Mouse (Mus musculus) stomach, adult 2 months (tissue): ENCODE measurements around the gene Ddr1. TPM values are rescaled to one million over a fixed set of nuclear protein-coding genes. Genes with fewer than 3 reads are reported as not detected.

ENCODE experiments used
- polyA plus RNA-seq: library from polyadenylated mRNA; depleted of rRNA; stranded (reverse); fragments of >200 nt; gene quantifications from 2 replicates; pipeline ENCODE4 v1.2.3, GENCODE M21; 2012; rRNA removed

Gene Ddr1
- 58.9 and 65.6 TPM in 2 replicates for polyA plus RNA-seq

DNA sequence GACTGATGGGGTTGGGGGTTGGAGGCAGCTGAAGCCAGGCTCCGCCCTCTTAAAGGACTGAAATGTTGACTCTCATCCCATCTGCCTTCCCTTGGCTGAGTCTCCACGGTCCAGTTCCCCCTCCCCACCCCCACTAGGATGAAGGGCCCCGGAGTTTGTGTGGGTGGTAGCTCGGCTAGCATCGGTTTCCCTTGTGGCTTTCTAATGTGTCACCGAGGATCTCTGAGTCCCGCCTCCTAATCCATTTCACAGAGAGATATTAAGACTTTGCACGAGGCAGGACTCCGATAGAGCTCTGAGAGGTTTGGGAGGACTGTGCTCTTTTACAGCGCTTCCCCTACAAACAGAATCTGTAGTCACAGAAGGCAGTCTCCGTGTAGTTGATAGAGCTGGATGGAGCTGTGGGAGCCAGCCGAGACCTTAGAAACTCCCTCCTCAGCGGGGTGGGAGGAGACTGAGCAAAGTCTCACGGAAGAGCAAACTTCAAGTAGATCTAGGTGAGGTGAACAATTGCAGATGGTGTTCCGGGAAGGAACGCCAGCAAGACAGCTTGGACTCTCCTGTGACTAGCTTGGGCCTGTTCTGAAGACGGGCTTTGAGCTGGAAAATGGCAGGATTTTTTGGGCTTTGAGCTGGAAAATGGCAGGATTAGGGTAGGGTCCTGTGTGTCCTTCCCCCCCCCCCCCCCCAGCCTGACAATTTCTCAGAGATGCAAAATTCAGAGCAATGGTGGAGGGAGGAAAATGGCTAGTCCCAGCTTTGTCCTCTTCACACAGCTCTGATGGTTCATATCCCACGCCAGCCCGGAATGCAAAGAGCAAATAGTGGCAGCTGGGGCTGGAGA, at the start of gene Ddr1:
Ddr1 (minus strand) TSS at position 1 of the 844 bp plus-strand sequence.

DNA sequence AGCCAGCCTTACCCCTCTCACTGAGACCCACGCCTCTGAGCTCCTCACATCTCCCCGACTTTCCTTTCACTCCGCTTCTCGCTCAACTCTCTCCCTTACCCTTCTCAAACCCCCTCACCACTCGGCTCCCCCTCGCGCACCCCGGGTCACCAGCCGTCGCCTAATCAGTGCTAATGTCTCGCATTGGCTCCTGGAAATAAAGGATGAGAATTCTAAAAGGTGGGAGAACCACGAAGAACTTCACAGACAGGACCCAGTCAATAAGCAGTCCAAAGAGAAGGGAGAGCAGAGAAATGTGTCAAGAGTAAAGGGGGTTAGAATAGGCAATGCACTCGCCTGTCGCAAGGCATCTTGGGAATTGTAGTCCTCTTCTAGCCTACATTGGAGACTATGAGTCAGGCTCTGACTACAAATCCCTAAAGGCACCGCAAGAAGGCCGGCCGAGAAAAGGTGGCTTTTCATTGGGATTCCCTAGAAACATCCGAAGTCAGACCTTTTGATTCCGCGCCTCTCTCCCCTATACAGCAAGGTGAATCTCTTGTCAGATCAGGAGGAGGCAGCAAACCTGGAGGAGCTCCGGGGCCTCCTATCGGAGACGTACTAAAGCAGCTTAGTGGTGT, 30.9 kb downstream of the Ddr1 start, which contains the start of gene Gtf2h4:
Gtf2h4 (minus strand) TSS at position 324 of the 620 bp plus-strand sequence.

DNA sequence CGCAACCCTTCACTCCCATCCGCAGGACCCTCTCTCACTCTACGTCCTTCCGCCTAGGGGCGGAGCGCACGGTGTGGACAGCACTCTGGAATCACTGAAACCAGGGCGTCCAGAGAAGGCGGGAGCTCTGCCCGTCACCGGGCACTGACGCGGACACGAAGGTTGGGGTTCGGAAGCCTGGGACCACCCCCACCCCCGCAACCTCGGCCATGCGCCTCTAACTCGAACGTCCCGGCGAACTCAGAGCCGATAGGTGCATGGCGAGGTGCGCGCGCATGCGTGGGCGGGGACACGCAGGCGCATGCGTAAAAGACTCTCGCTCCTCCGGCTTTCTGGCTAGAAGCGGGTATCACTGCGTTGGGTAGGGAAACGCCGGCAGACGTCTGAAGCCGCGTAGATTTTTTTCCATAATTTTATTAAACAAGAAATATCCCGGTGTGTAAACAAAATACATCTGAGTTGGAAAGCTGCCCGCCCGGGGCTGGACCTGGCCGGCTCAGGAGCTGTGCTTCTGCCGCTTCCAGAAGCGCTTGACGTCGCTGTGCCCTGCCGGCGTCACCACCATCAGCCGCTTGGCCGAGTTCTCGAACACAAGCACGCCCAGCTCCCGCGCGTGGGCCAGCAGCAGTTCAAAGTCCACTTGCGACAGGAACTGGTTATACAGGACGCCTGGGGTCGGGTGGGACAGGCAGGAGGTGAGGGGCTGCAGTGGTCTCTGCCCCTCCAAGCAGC, 36.9 kb downstream of the Ddr1 start, which contains the start of gene Vars2:
Vars2 (minus strand) TSS at position 259 of the 732 bp plus-strand sequence.

DNA sequence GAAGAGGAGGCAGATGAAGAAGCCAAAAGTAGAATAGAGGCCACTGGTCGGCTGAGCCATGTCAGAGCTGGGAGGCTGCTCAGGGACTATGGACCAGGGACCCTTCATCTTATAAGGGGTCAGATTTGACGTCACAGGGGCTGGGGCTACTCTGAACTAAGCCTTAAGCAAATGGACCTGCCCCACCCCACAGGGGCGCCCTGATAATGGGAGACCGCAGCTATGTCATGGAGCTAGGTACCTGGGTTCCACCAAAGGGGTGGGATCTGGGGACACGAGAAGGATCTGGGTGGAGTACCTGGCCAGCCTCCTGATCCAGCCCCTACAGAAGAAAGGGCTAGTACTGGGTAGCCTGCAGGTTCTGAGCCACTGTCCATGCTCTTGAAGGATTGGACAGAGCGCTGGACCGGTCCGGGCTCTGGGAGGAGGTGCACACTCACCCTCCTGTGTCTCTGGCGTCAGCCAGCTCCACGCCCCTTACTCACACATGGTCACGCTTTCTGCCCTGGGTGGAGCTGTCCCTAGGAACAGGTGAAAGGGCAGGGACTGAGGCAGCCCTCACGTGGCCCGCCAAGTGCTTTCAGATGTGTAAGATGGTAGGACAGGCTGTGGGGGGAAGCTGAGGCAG, 60.7 kb downstream of the Ddr1 start, which contains the start of gene Mucl3:
Mucl3 (minus strand) TSS at position 87 of the 628 bp plus-strand sequence.

Other genes starting within 250 kb of the Ddr1 start
- gene H2-Q10, start 234.5 kb downstream of the Ddr1 start, polyA plus RNA-seq, result 1.8 and 5.2 TPM in 2 replicates
- 0.09 TPM in 1 of 2 replicates, not detected in the other for gene Pou5f1, start 198.6 kb downstream of the Ddr1 start, polyA plus RNA-seq
- gene Tcf19, start 187.8 kb downstream of the Ddr1 start, polyA plus RNA-seq, result 9.1 and 9.6 TPM in 2 replicates
- 2.4 and 2.7 TPM in 2 replicates for gene Cchcr1, start 187.5 kb downstream of the Ddr1 start, polyA plus RNA-seq
- gene Psors1c2, start 171.4 kb downstream of the Ddr1 start, polyA plus RNA-seq, result 8.3 and 21.8 TPM in 2 replicates
- gene Cdsn, start 152.5 kb downstream of the Ddr1 start, polyA plus RNA-seq, result 28.3 and 67.5 TPM in 2 replicates
- 3.6 and 3.7 TPM in 2 replicates for gene 2300002M23Rik, start 137.2 kb downstream of the Ddr1 start, polyA plus RNA-seq
- 5.6 and 7.7 TPM in 2 replicates for gene Sfta2, start 103.1 kb downstream of the Ddr1 start, polyA plus RNA-seq
- 0.09 and 0.10 TPM in 2 replicates for gene Gm9573, start 78.0 kb downstream of the Ddr1 start, polyA plus RNA-seq
- gene Mucl3, start 60.9 kb downstream of the Ddr1 start, polyA plus RNA-seq, result 579 and 593 TPM in 2 replicates
- 68.1 and 72.0 TPM in 2 replicates for gene Vars2, start 37.0 kb downstream of the Ddr1 start, polyA plus RNA-seq
- gene Gtf2h4, start 30.9 kb downstream of the Ddr1 start, polyA plus RNA-seq, result 10.7 and 12.3 TPM in 2 replicates
- 23.9 and 30.3 TPM in 2 replicates for gene Ier3, start 117.1 kb upstream of the Ddr1 start, polyA plus RNA-seq
- gene Flot1, start 118.6 kb upstream of the Ddr1 start, polyA plus RNA-seq, result 22.0 and 23.0 TPM in 2 replicates
- gene Tubb5, start 133.7 kb upstream of the Ddr1 start, polyA plus RNA-seq, result 102 and 111 TPM in 2 replicates
- gene Mdc1, start 136.9 kb upstream of the Ddr1 start, polyA plus RNA-seq, result 1.1 and 2.2 TPM in 2 replicates
- gene Nrm, start 156.7 kb upstream of the Ddr1 start, polyA plus RNA-seq, result 9.1 and 10.5 TPM in 2 replicates
- gene Ppp1r18, start 161.0 kb upstream of the Ddr1 start, polyA plus RNA-seq, result 12.3 and 16.8 TPM in 2 replicates
- 20.6 and 21.0 TPM in 2 replicates for gene Dhx16, start 175.2 kb upstream of the Ddr1 start, polyA plus RNA-seq
- gene 2310061I04Rik, start 192.8 kb upstream of the Ddr1 start, polyA plus RNA-seq, result 53.9 and 85.6 TPM in 2 replicates
- 22.6 and 22.8 TPM in 2 replicates for gene Atat1, start 205.5 kb upstream of the Ddr1 start, polyA plus RNA-seq
- gene Mrps18b, start 211.8 kb upstream of the Ddr1 start, polyA plus RNA-seq, result 38.4 and 50.2 TPM in 2 replicates
- gene Ppp1r10, start 211.8 kb upstream of the Ddr1 start, polyA plus RNA-seq, result 13.8 and 14.0 TPM in 2 replicates